Mouse (Mus musculus) activated CD4-positive, CD25-positive, alpha-beta regulatory T cell (primary cell): ENCODE results near the gene Trim8. TPM values are rescaled to one million over a fixed set of nuclear protein-coding genes. Genes with fewer than 3 reads are reported as not detected.

Source experiments
- polyA plus RNA-seq, 2 experiments: library from polyadenylated mRNA; unstranded; fragments of 100-300 nt; shearing (Covaris generic); gene quantifications; one replicate each; pipeline ENCODE4 v1.2.1; 2017

The Trim8 gene
- polyA plus RNA-seq: 100 to 1,000 TPM in 1 of 2 experiments, 10 to 100 TPM in 1; 82.7 to 102 TPM

GRCm38 (mm10) chr19:46501401-46502068 lies at the start of gene Trim8:
Trim8 (plus strand) TSS chr19:46501702.

Other genes with a start within 250 kb of the Trim8 start
- 100 to 1,000 TPM in 1 of 2 experiments, 10 to 100 TPM in 1; 77.5 to 105 TPM for gene Nfkb2, start 197.4 kb upstream of the Trim8 start, polyA plus RNA-seq
- gene Psd, start 174.5 kb upstream of the Trim8 start, polyA plus RNA-seq: 1 to 10 TPM; 6.4 to 7.0 TPM
- gene Fbxl15, start 173.5 kb upstream of the Trim8 start, polyA plus RNA-seq: 10 to 100 TPM in 1 of 2 experiments, 1 to 10 TPM in 1; 9.9 to 15.2 TPM
- 10 to 100 TPM; 42.4 to 67.3 TPM for gene Cuedc2, start 163.0 kb upstream of the Trim8 start, polyA plus RNA-seq
- gene Mfsd13a, start 160.6 kb upstream of the Trim8 start, polyA plus RNA-seq: 1 to 10 TPM; 2.2 to 5.3 TPM
- under 1 TPM in 1 of 2 experiments, not detected in 1; 0.42 TPM for gene 2310034G01Rik, start 151.4 kb upstream of the Trim8 start, polyA plus RNA-seq
- 100 to 1,000 TPM; 101 to 109 TPM for gene Actr1a, start 106.0 kb upstream of the Trim8 start, polyA plus RNA-seq
- 10 to 100 TPM; 29.4 to 34.5 TPM for gene Sufu, start 104.8 kb upstream of the Trim8 start, polyA plus RNA-seq
- 10 to 100 TPM; 12.3 to 18.4 TPM for gene Arl3, start 71.5 kb downstream of the Trim8 start, polyA plus RNA-seq
- 10 to 100 TPM in 1 of 2 experiments, 1 to 10 TPM in 1; 9.6 to 11.2 TPM for gene Sfxn2, start 71.7 kb downstream of the Trim8 start, polyA plus RNA-seq
- gene Wbp1l, start 97.4 kb downstream of the Trim8 start, polyA plus RNA-seq: 10 to 100 TPM; 42.2 to 63.2 TPM
- under 1 TPM in 1 of 2 experiments, not detected in 1; 0.21 TPM for gene Cyp17a1, start 171.5 kb downstream of the Trim8 start, polyA plus RNA-seq
- 1 to 10 TPM; 6.5 to 6.8 TPM for gene Borcs7, start 188.2 kb downstream of the Trim8 start, polyA plus RNA-seq
- gene As3mt, start 205.8 kb downstream of the Trim8 start, polyA plus RNA-seq: 1 to 10 TPM; 5.8 to 7.3 TPM